Mouse (Mus musculus) cerebellum, adult 2 months (tissue): Measurements from ENCODE around the gene Cdc34b. TPM values are rescaled to one million over a fixed set of nuclear protein-coding genes. Genes with fewer than 3 reads are reported as not detected.

ENCODE experiments used
- DNase-seq, 2 experiments: peaks; one replicate each; pipeline ENCODE4 v3.0.0; 2021
- H3K27ac ChIP-seq: fragments of 200-500 bp; 2 replicates; pipeline ENCODE4 v1.5.1; 2012; ENCODE audit warnings: low read length, control low read depth, inconsistent platforms; ENCODE audit not compliant: insufficient read depth
- H3K27me3 ChIP-seq: fragments of 200-500 bp; 2 replicates; pipeline ENCODE4 v1.6.1; 2012; ENCODE audit warnings: inconsistent platforms, mild to moderate bottlenecking, low read length, moderate library complexity; ENCODE audit not compliant: control insufficient read depth, insufficient read depth
- H3K4me1 ChIP-seq: fragments of 200-500 bp; 2 replicates; pipeline ENCODE4 v1.6.1; 2011; ENCODE audit warnings: low read length; ENCODE audit not compliant: control insufficient read depth, insufficient read depth
- H3K4me3 ChIP-seq: fragments of 200-500 bp; replicated peaks from 2 replicates; pipeline ENCODE3; 2011; ENCODE audit warnings: mild to moderate bottlenecking, low read depth, low read length, control low read depth; ENCODE audit not compliant: insufficient read depth
- CTCF ChIP-seq: fragments of 200-500 bp; IDR thresholded peaks from 2 replicates; pipeline ENCODE4 v1.5.1; 2011; ENCODE audit warnings: low read depth, mild to moderate bottlenecking, control low read depth, low read length, moderate library complexity, borderline replicate concordance; ENCODE audit not compliant: insufficient read depth
- POLR2A ChIP-seq: fragments of 200-500 bp; IDR thresholded peaks from 2 replicates; pipeline ENCODE4 v1.6.1; 2011; ENCODE audit warnings: low read length, control low read depth, borderline replicate concordance; ENCODE audit not compliant: insufficient read depth
- WGBS: fragments of 180-500 bp; shearing (Covaris S2); methylation state at CpG from one replicate; pipeline ENCODE4 v1.1.7; 2018; 5-methylcytosine and 5-hydroxymethylcytosine counted together
- polyA plus RNA-seq: library from polyadenylated mRNA; depleted of rRNA; stranded (reverse); fragments of >200 nt; gene quantifications from 2 replicates; pipeline ENCODE4 v1.2.3, GENCODE M21; 2012

Gene Cdc34b
- polyA plus RNA-seq, 1 experiment: 0.33 TPM

GRCm38 (mm10) chr11:94752946-94753713 is 11.5 kb downstream of the Cdc34b start:
- no peak for DNase-seq
- no peaks in the 10 kb centered on the region for H3K4me1 ChIP-seq
- TF ChIP-seq CTCF (no peak), POLR2A (no peak)
- no peaks in the 10 kb centered on the region for H3K27me3 ChIP-seq
- H3K4me3 ChIP-seq: no peak overlapping the region
- no peak overlapping the region for H3K27ac ChIP-seq
- WGBS: 56% methylated on average over 2 of the region's 2 CpGs

- no peak overlapping the region for H3K27ac ChIP-seq
- DNase-seq: no peak
- H3K4me1 ChIP-seq: no peaks in the 10 kb centered on the region
- H3K27me3 ChIP-seq: no peaks in the 10 kb centered on the region
- 76% methylated on average over 6 of the region's 6 CpGs for WGBS
- TF ChIP-seq CTCF: no peak
- no peak for TF ChIP-seq POLR2A
- no peak overlapping the region for H3K4me3 ChIP-seq
Observed at GRCm38 (mm10) chr11:94759916-94760315, 18.3 kb downstream of the Cdc34b start.

DNA sequence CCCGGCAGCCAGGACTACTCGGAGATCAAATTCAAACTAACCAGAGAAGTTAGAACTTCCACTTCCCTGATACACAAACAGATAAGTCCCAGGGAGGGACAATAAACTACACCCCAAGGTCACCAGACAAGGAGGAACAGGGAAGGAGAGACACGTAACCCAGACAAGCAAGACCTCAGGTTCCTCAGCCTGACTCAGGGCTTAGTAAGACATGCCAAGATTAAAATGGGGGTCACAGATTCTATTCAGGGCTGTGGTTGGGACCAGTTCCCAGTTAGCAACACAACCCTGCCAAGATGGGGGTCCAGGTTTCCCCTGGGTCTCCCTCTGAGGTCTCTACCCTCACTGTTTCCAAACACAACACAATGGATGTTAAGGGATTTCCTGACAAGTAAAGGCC is 18.8 kb downstream of the Cdc34b start:
- no peak for DNase-seq
- Histone ChIP-seq H3K27me3 (no peaks in the 10 kb centered on the region), H3K4me1 (no peaks in the 10 kb centered on the region), H3K27ac (no peak overlapping the region), H3K4me3 (no peak overlapping the region)
- 85% methylated on average over 3 of the region's 3 CpGs for WGBS
- TF ChIP-seq POLR2A: no peak
- TF ChIP-seq CTCF: no peak

DNA sequence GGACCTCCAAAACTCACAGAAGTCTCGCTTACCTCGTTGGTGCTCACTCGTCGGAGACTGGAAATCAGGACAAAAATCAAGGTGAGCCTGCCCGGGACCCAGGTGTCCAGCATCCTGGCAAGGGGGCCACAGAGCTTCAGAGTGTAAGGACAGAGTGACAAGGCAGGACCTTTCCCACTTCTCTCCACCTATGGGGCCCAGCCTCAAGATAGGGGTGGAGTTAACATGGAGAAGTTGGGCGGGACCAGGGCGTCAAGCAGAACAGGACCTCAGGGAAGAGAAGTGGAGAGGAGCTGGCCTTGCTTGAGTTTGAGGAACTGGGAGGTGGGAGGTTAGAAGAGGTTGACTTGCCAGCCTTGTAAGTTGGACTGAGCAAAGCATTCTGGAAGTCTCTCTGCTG is 19.2 kb downstream of the Cdc34b start:
- 71% methylated on average over 7 of the region's 7 CpGs for WGBS
- DNase-seq: no peak
- no peak overlapping the region for H3K4me3 ChIP-seq
- no peak overlapping the region for H3K27ac ChIP-seq
- H3K4me1 ChIP-seq: no peaks in the 10 kb centered on the region
- TF ChIP-seq CTCF (no peak), POLR2A (no peak)
- H3K27me3 ChIP-seq: no peaks in the 10 kb centered on the region

DNA sequence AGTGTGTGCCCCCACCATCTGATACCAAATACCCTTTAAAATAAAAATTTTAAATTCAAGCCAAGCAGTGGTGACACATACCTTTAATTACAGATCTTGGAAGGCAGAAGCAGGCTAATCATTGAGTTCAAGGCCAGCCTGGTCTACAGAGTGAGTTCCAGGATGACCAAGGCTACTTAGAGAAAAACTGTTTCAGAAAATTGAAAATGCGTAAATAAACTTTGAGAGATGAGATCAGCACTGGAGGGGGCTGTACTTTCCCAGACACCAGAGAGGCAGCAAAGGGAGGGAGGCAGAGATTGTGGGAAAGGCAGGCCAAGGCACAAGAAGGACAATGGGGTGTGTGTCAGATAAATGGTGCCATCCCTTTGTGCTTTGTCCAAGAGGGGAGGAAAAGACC is 20.7 kb downstream of the Cdc34b start:
- DNase-seq: no peak
- no peak overlapping the region for H3K4me3 ChIP-seq
- H3K4me1 ChIP-seq: no peaks in the 10 kb centered on the region
- 85% methylated on average over 1 of the region's 1 CpGs for WGBS
- H3K27ac ChIP-seq: no peak overlapping the region
- TF ChIP-seq POLR2A: no peak
- H3K27me3 ChIP-seq: no peaks in the 10 kb centered on the region

DNA sequence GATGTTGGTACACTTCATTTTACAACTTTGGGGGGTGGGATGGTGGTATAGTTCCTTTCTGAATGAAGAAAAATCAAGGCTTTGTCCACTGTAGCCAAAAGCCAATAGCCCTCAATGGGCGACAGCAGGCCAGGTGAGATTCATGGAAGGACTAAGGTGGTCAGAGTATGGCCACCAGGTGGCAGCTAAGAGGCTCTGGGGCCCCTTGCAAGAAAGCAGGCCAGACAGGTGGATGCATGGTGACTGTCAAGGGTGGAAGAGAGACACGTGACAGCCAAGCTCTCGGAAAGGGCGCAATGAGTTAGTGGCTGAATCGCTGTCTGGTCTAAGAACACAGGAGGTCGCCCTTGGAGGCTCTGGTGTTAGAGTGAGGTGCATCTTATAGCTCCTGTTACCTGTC is 21.2 kb downstream of the Cdc34b start:
- no peaks in the 10 kb centered on the region for H3K27me3 ChIP-seq
- no peaks in the 10 kb centered on the region for H3K4me1 ChIP-seq
- no peak overlapping the region for H3K27ac ChIP-seq
- WGBS: 45% methylated on average over 6 of the region's 6 CpGs
- H3K4me3 ChIP-seq: no peak overlapping the region
- TF ChIP-seq POLR2A (no peak), CTCF (no peak)
- DNase-seq: no peak

DNA sequence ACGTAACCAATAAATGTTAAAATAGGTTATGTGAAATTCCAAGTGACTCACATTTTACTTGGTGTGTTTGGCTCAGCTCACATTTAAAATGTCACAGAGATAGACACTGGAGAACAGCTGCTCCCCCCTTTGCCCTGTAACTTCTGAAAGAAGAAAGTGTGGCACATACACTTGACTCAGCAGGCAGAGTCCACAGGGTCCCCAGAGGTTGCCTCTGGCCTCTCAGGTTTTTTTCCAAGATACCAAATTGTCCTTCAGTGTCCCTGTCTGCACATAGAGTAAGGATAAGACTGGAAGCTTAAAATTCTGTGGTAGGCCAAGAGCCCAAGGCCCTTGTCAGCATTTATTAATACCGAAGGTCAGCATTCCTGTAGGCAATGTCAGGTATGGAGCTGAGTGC is 25.7 kb downstream of the Cdc34b start:
- Histone ChIP-seq H3K27me3 (no peaks in the 10 kb centered on the region), H3K4me3 (no peak overlapping the region), H3K4me1 (no peaks in the 10 kb centered on the region), H3K27ac (no peak overlapping the region)
- 95% methylated on average over 2 of the region's 2 CpGs for whole genome bisulfite sequencing
- DNase-seq: no peak
- no peak for TF ChIP-seq CTCF
- TF ChIP-seq POLR2A: no peak

GRCm38 (mm10) chr11:94772363-94773055 is 30.9 kb downstream of the Cdc34b start:
- TF ChIP-seq POLR2A (no peak), CTCF (no peak)
- no peak overlapping the region for H3K4me3 ChIP-seq
- DNase-seq: no peak
- 92% methylated on average over 3 of the region's 3 CpGs for WGBS
- no peaks in the 10 kb centered on the region for H3K4me1 ChIP-seq
- H3K27ac ChIP-seq: no peak overlapping the region
- no peaks in the 10 kb centered on the region for H3K27me3 ChIP-seq
